Mouse (Mus musculus): Measurements from ENCODE around the gene Olfr1375. TPM values are rescaled to one million over a fixed set of nuclear protein-coding genes. Genes with fewer than 3 reads are reported as not detected.

Olfr1375 gene
- not detected in 2 replicates for polyA plus RNA-seq (2012; rRNA removed)

DNA sequence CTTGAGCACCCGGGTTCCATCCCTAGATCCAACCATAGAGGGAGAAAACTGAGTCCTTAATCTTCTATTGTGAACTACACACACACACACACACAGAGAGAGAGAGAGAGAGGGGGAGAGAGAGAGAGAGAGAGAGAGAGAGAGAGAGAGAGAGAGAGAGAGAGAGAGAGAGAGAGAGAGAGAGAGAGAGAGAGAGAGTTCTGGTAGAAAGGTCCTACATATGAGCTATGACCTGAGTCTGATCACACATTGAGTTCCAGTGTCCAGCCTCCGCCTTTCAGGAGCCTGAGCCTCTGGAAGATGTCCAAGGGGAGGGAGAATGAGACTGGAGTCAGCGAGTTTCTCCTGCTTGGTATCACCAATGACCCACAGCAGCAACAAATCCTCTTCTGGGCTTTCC, at the start of gene Olfr1375:
Gene Olfr1375, plus strand, starts transcription at position 301 of the 400 bp plus-strand sequence.

DNA sequence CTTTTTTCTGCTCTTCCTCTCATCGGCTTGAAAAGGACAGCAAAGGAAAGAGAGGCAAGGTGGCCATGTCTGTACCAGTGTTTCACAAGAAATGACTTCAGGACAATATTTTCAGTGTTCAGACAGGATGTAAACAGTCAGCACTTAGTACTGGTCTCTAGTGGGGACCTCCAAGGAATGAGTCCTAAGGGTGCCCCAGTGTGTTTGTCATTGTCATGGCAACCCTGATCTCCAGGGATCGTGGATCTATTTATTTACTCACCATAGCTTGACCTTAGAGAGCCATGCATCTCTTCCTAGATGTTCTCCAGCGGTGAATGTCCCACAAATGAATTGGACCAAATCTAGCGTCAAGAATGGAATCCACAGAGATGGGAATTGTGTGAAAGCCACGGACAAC, 44.6 kb upstream of the Olfr1375 start, which contains the start of gene Olfr51:
Gene Olfr51, plus strand, starts transcription at position 301 of the 400 bp plus-strand sequence.

DNA sequence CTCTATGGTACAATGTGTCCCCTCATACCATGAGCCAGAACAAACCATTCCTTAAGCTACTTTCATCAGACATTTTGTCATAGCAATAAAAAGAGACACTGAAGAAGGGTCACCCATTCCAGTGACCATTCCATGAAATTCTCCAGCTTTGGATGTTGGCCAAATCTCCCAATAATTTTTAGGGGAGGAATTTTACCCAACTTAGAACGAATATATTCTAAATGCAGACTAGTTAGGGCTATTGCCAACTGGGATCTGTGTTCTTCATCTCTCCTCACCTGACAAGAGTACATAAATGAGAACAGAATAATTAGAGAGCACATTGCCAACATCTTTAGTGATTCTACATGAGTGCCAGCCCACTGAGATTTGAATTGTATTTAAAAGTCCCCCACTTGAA, 34.0 kb upstream of the Olfr1375 start, which contains the start of gene Olfr54:
Gene Olfr54, plus strand, starts transcription at position 301 of the 400 bp plus-strand sequence.

DNA sequence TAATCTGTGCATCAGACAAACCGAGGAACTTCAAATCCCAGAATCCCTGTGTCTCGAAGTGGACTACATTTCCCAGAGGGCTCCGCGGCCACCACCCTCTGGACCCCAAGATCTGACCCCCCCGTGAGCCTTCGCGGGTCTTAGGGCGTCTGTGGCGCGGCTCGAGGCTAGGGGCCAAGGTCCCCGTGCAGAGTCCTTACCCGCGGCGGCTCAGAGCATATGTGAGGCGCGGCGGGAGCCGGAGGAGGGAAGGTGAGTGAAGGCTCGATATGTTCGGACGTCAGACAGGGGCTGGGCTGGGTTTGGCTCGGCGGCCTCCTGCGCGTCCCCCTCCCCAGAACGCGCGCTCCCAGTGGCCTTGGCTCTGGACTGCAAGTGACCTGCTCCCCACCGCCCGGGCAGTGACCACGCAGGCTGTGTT, 11.3 kb downstream of the Olfr1375 start, which contains the start of gene Zfp354a:
Gene Zfp354a, plus strand, starts transcription at position 107 of the 421 bp plus-strand sequence.

Other genes starting within 250 kb of the Olfr1375 start
- gene Zfp354c, start 220.4 kb upstream of the Olfr1375 start, polyA plus RNA-seq (2012; rRNA removed), result 2.5 and 3.9 TPM in 2 replicates
- 0.33 and 0.41 TPM in 2 replicates for gene Zfp879, start 206.6 kb upstream of the Olfr1375 start, polyA plus RNA-seq (2012; rRNA removed)
- 0.10 TPM in 1 of 2 replicates, not detected in the other for gene Grm6, start 197.4 kb upstream of the Olfr1375 start, polyA plus RNA-seq (2012; rRNA removed)
- gene Zfp454, start 160.5 kb upstream of the Olfr1375 start, polyA plus RNA-seq (2012; rRNA removed), result 0.96 and 1.4 TPM in 2 replicates
- 1.9 and 2.1 TPM in 2 replicates for gene Zfp2, start 131.9 kb upstream of the Olfr1375 start, polyA plus RNA-seq (2012; rRNA removed)
- gene Zfp354b, start 116.5 kb upstream of the Olfr1375 start, polyA plus RNA-seq (2012; rRNA removed), result 0.13 and 0.14 TPM in 2 replicates
- gene 4933414I15Rik, start 104.3 kb upstream of the Olfr1375 start, polyA plus RNA-seq (2012; rRNA removed), result not detected in 2 replicates
- 0.25 and 1.1 TPM in 2 replicates for gene Prop1, start 94.3 kb upstream of the Olfr1375 start, polyA plus RNA-seq (2012; rRNA removed)
- gene Olfr1378, start 81.6 kb upstream of the Olfr1375 start, polyA plus RNA-seq (2012; rRNA removed), result not detected in 2 replicates
- gene Olfr1377, start 66.1 kb upstream of the Olfr1375 start, polyA plus RNA-seq (2012; rRNA removed), result not detected in 2 replicates
- not detected in 2 replicates for gene Olfr51, start 44.5 kb upstream of the Olfr1375 start, polyA plus RNA-seq (2012; rRNA removed)
- gene Olfr54, start 33.9 kb upstream of the Olfr1375 start, polyA plus RNA-seq (2012; rRNA removed), result not detected in 2 replicates
- gene Zfp354a, start 11.1 kb downstream of the Olfr1375 start, polyA plus RNA-seq (2012; rRNA removed), result 3.1 and 3.9 TPM in 2 replicates
- not detected in 2 replicates for gene Gm12569, start 172.4 kb downstream of the Olfr1375 start, polyA plus RNA-seq (2012; rRNA removed)
- 16.8 and 40.0 TPM in 2 replicates for gene Clk4, start 213.6 kb downstream of the Olfr1375 start, polyA plus RNA-seq (2012; rRNA removed)
- gene BC049762, start 214.9 kb downstream of the Olfr1375 start, polyA plus RNA-seq (2012; rRNA removed), result 0.21 TPM in 1 of 2 replicates, not detected in the other
- gene Col23a1, start 241.8 kb downstream of the Olfr1375 start, polyA plus RNA-seq (2012; rRNA removed), result 2.9 and 3.5 TPM in 2 replicates